Mouse (Mus musculus) granulocyte monocyte progenitor cell, adult 5-6 weeks (primary cell): Measurements from ENCODE around the gene Vmn1r72. TPM values are rescaled to one million over a fixed set of nuclear protein-coding genes. Genes with fewer than 3 reads are reported as not detected.
"Not testable (repeated sequence)": the region's sequence is repeated elsewhere in the genome, so short reads cannot be mapped to it uniquely, and the experiment has no call there.

Experiments used
- ATAC-seq: replicated peaks from 2 replicates; pipeline ENCODE4 v1.8.0; 2016; ENCODE audit warnings: mild to moderate bottlenecking, moderate TSS enrichment, inconsistent platforms; ENCODE audit not compliant: poor library complexity, severe bottlenecking
- total RNA-seq, 2 experiments: library from RNA; stranded (forward) in 1 of 2; stranded (reverse) in 1 of 2; fragments of 200-712, 200-1000 nt in 1 of 2; fragments of >200 nt in 1 of 2; fragmentation: Nextera tagmentation in 1 of 2; gene quantifications; 2 replicates each; pipeline ENCODE4 v1.2.3; 2014 to 2017

Vmn1r72 gene
- total RNA-seq (2014; fragmentation: Nextera tagmentation) = 0.17 TPM in 1 of 2 replicates, not detected in the other
- not detected in 2 replicates for total RNA-seq (2017)

DNA sequence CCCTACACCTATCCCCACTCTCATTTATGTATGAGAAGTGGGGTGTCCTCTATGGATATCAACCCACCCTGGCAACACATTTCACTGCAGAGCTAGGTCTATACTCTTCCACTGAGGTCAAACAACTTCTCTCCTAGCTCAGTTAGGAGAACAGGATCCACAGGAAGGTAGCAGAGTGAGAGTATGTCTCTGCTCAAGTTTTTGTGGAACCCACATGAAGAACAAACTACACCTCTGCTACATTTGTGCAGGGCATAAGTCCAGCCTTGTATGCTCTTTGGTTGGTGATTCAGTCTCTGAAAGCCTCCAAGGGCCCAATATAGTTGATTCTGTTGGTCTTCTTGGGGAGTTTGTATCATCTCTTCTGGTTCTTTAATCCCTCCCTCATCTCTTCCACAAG lies at the start of gene Vmn1r72:
TSS of gene Vmn1r72 (minus strand) at position 101 of the 400 bp plus-strand sequence.
- not testable (repeated sequence) for ATAC-seq

DNA sequence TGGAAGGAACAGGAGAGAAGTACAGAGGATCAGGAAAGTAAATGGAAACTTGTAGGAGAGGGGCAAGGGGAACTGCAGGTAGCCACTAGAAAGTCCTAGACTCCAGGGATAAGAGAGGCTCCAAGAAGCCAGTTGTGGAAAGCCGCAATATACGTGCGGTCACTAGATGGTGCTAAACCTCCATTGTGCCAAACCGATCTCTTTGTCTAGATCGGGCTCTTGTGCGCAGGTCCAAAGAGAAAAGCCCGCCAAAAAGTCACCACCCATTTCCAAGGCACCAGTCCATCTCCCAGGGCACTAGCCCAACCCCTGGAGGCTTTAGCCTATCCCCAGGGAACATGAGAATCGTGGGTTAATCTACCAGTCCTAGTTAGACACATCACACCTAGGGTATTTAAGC lies 62.9 kb downstream of the Vmn1r72 start:
- not testable (repeated sequence) for ATAC-seq

Other genes with a start within 250 kb of the Vmn1r72 start
- not detected in 2 replicates for gene Zscan4-ps2, start 165.8 kb downstream of the Vmn1r72 start, total RNA-seq (2014; fragmentation: Nextera tagmentation)
- gene Zscan4-ps2, start 165.8 kb downstream of the Vmn1r72 start, total RNA-seq (2017) = not detected in 2 replicates
- gene Zscan4-ps3, start 70.8 kb downstream of the Vmn1r72 start, total RNA-seq (2014; fragmentation: Nextera tagmentation) = not detected in 2 replicates
- gene Zscan4-ps3, start 70.8 kb downstream of the Vmn1r72 start, total RNA-seq (2017) = not detected in 2 replicates
- not detected in 2 replicates for gene Vmn1r73, start 50.1 kb upstream of the Vmn1r72 start, total RNA-seq (2014; fragmentation: Nextera tagmentation)
- gene Vmn1r73, start 50.1 kb upstream of the Vmn1r72 start, total RNA-seq (2017) = not detected in 2 replicates
- not detected in 2 replicates for gene Vmn1r74, start 153.8 kb upstream of the Vmn1r72 start, total RNA-seq (2014; fragmentation: Nextera tagmentation)
- not detected in 2 replicates for gene Vmn1r74, start 153.8 kb upstream of the Vmn1r72 start, total RNA-seq (2017)
- gene Vmn1r75, start 194.5 kb upstream of the Vmn1r72 start, total RNA-seq (2014; fragmentation: Nextera tagmentation) = not detected in 2 replicates
- not detected in 2 replicates for gene Vmn1r75, start 194.5 kb upstream of the Vmn1r72 start, total RNA-seq (2017)